15 mouse cellular contexts compared by ENCODE assay signal in the genomic region with DNA sequence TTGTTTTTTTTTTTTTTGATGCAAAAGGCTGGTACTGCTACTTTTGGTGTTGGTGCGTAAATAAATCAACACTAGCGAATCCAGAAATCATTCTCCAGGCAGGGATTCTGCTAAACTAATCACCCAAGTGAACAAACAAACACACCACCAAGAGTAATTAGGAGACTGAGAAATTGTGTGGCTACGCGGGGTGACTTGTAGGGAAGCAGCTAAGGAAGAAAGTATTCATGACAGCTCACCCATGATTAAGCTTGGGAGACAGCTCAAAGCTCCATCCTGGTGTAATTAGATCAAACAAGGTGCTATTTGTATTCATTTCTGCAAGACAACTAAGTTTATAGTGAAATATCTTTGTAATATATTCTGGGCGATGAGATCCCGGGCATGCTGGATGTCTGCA.
"Had no signal": no experiment of that assay in that cellular context is flagged by ENCODE, and none has a peak within 500 bp of the region (broad histone marks: within the 10 kb centered on the region; RNA-seq: fewer than 3 reads in every experiment).

No protein-coding gene starts in this region.

- ATAC-seq: midbrain, embryonic 13.5 days; midbrain, embryonic 15.5 days had no signal

- H3K9me3 ChIP-seq: megakaryocyte, embryonic 14.5 days; midbrain, embryonic 13.5 days; midbrain, embryonic 15.5 days; neural tube, embryonic 12.5 days; stomach, embryonic 15.5 days had no signal

- H3K27me3 ChIP-seq: megakaryocyte, embryonic 14.5 days; midbrain, embryonic 13.5 days; midbrain, embryonic 15.5 days; neural tube, embryonic 12.5 days; stomach, embryonic 15.5 days had no signal

- H3K27ac ChIP-seq: midbrain, embryonic 13.5 days; midbrain, embryonic 15.5 days; neural tube, embryonic 12.5 days; stomach, embryonic 15.5 days; stomach, postnatal 0 days had no signal

- H3K4me3 ChIP-seq: megakaryocyte, embryonic 14.5 days; midbrain, embryonic 13.5 days; midbrain, embryonic 15.5 days; neural tube, embryonic 12.5 days; stomach, embryonic 15.5 days had no signal

- DNase-seq: lung, adult 18-20 months; lung, embryonic 14.5 days; lung, postnatal 10 days; lung, postnatal 4 days; right cerebral cortex, postnatal 14 days; thymus, adult 2 months; thymus, postnatal 25 days; thymus, postnatal 4 days had no signal

- H3K36me3 ChIP-seq: midbrain, embryonic 13.5 days; midbrain, embryonic 15.5 days; neural tube, embryonic 12.5 days; stomach, embryonic 15.5 days had no signal

- H3K4me2 ChIP-seq: lung, embryonic 14.5 days; midbrain, embryonic 11.5 days; midbrain, embryonic 13.5 days; midbrain, embryonic 15.5 days; neural tube, embryonic 12.5 days; stomach, embryonic 15.5 days had no signal

- H3K4me1 ChIP-seq: megakaryocyte, embryonic 14.5 days; midbrain, embryonic 13.5 days; neural tube, embryonic 12.5 days; stomach, embryonic 15.5 days had no signal

- H3K9ac ChIP-seq: lung, embryonic 14.5 days; midbrain, embryonic 13.5 days; midbrain, embryonic 15.5 days; neural tube, embryonic 12.5 days; stomach, embryonic 15.5 days had no signal
